Mouse (Mus musculus): ENCODE results near the gene Ccdc81.

The Ccdc81 gene

DNA sequence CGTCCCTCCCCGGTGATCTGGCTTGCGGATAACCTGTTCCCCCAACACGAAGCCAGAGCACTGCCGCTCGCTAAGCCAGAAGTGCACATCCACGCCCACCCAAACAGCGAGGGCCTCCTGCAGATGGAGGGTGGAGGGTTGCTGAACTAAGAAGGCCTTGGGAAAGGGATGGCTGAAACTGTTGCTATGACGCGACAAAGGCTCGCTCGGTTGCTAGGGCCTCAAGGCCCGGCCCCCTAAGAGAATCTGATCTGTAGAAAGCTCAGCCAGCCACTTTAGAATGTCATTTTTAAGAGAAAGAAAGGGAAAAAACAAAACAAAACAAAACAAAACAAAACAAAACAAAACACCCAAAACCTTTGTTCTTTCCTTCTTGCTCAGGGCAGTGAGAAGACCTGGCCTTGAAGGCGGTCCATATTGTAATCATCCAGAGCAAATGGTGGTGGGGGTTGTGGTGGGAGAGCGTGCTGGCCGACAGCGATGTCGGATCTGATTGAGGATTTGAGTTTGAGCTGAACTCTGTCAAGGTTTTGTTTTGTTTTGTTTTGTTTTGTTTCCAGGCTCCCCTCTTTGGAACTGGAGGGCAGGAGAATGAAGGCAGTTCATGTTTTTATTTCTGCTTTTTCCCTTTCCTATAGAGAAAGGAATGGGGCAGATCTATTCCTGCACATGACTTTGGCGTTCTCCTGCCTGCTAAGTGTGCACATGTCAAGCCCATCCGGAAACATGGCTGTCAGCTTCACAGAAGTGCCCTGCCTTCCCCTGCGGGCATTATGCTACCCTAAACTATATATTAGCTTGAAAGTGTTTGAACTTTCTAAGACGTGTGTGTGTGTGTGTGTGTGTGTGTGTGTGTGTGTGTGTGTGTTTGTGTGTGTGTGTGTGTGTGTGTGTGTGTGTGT is at the start of gene Ccdc81:
Gene Ccdc81, minus strand, starts transcription at position 188 of the 902 bp plus-strand sequence.
- DNase-seq (ENCODE audit: low spot score): no peak

DNA sequence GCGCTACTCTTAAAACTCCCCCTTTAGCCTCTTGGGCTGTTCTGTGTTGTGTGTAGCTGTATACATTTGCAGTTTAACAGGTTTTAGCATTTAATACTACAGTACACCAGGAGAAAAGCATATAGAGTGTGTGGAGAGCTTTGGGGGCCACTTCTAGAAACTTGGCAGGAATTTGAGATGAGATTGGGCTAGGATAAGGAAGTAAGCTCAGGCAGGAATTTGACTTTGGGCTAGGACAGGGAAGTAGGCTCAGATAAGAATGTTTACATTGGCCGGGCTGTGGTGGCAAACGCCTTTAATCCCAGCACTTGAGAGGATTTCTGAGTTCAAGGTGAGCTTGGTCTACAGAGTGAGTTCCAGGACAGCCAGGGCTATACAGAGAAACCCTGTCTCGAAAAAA is 46.0 kb upstream of the Ccdc81 start:
- DNase-seq (ENCODE audit: low spot score): no peak

- DNase-seq (ENCODE audit: low spot score): no peak
Measured at GRCm38 (mm10) chr7:89948026-89948425, 44.6 kb upstream of the Ccdc81 start.

GRCm38 (mm10) chr7:89940571-89941463 is 37.4 kb upstream of the Ccdc81 start, which contains the start of gene Hikeshi:
Gene Hikeshi, minus strand, starts transcription at chr7:89941204.
- DNase-seq (ENCODE audit: low spot score): peak; percentile 96

- DNase-seq (ENCODE audit: low spot score): no peak
Measured at GRCm38 (mm10) chr7:89939497-89940353, 36.3 kb upstream of the Ccdc81 start.

- DNase-seq (ENCODE audit: low spot score): peak; percentile 80
Measured at GRCm38 (mm10) chr7:89923441-89924180, 20.2 kb upstream of the Ccdc81 start.

DNA sequence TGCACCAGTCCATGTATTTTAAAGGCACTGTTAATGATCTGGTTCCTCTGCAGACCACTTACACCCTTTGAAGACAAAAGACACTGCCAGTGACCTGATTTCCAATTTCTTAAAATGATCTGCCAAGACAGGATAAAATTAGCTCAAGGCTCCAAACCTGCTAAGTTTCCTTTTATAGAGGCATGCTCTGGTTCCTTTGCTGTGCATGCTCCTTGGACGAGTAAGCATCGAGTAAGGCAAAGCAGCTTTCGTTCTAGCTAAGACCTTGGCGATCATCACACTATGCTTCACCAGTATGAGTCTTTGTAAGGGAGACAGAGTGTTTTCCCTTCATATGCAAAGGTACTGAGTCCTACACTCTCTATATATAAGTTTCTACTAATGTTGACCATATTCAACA is 14.3 kb upstream of the Ccdc81 start:
- DNase-seq (ENCODE audit: low spot score): no peak

GRCm38 (mm10) chr7:89916711-89917110 is 13.3 kb upstream of the Ccdc81 start:
- no peak for DNase-seq (ENCODE audit: low spot score)

DNA sequence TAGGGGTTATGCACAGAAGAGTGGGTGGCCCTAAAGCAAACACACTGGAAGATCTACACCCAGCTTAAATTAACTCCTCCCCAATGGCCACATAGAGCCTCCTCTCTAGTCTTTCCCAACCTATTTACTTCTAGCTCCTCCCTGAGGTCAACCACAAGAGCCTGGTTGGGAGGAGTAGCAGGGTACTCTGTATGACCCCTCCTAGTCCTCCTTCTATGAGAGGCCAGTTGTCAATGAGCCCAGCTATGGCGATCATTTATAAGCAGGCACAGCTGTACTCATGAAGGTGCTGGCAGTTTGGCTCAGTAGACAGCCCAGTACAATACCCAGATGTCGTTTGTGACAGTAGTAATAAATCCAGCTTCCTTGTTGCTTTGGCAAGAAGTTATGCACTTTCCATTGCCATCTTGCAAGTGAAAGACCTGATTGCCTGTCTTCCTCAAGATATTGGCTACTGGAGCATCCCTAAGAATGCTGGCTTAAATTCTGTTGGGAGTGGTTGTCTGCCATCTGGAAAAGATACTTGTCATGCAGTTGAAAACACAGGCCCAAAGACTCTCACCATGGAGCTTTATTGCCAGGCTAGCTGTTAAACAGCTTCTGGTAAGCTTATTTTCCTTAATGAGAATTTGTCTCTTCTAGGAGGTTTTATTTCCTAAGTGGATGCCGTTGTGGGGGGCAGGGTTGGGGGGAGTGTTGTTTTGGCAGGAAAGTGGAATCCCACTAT is 10.2 kb upstream of the Ccdc81 start:
- no peak for DNase-seq (ENCODE audit: low spot score)

- DNase-seq (ENCODE audit: low spot score): no peak
Measured at GRCm38 (mm10) chr7:89912356-89912755, 8.9 kb upstream of the Ccdc81 start.

GRCm38 (mm10) chr7:89909711-89910110 is 6.3 kb upstream of the Ccdc81 start:
- no peak for DNase-seq (ENCODE audit: low spot score)

DNA sequence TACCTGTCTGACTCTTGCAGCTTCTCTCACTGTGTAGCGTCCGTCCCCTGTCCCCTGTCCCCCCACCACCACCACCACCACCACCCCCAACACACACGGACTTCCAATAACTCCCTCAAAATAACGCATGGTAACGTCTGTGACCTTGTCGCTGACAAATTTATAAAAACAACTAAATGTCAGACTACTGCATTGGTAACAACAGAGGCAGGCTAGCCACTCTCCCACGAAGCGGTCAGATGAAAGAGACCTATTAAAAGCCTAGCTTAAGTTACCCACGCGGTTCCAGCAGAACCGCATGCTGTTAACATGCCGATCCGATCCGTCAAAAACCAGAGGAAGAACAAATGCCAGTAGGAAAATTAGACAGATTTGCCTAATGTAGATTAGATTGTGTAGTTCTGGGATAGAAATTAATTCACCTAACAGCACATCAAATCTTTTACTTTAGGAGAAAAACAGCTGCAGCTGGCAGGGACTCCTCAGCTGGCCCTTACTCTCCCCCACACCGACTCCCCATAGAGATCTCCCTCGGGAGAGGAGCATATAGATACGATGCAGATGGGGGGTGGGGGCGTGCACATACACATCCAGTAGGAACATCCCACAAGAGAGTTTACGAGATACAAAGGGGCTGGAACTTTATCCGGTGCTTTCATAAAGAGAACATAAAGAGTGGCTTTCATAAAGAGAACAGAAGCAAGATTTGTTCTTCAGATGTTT is 5.6 kb upstream of the Ccdc81 start:
- DNase-seq (ENCODE audit: low spot score): no peak

- no peak for DNase-seq (ENCODE audit: low spot score)
Measured at GRCm38 (mm10) chr7:89908421-89908820, 5.0 kb upstream of the Ccdc81 start.

GRCm38 (mm10) chr7:89907950-89908349 is 4.5 kb upstream of the Ccdc81 start:
- peak; percentile 82 for DNase-seq (ENCODE audit: low spot score)

DNA sequence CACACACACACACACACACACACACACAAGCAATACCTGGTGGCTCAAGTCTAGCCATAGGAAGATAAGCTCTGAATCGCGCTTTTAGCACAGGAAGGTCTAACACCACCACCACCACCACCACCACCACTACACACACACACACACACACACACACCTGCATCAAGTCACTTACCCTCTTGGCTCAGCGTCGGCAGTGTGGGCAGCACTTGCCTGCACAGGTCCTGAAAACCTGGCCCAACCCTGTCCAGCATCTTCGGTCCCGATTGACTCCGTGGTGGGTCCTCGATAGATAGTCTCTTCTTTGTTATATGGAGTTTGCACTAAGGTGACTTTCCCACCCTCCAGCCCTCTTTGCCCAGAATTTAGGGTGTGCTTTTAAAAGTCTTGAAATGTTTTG is 422 bp downstream of the Ccdc81 start:
- DNase-seq (ENCODE audit: low spot score): no peak

- no peak for DNase-seq (ENCODE audit: low spot score)
Measured at GRCm38 (mm10) chr7:89891856-89892255, 11.6 kb downstream of the Ccdc81 start.

GRCm38 (mm10) chr7:89891412-89891811 is 12.0 kb downstream of the Ccdc81 start:
- DNase-seq (ENCODE audit: low spot score): no peak

DNA sequence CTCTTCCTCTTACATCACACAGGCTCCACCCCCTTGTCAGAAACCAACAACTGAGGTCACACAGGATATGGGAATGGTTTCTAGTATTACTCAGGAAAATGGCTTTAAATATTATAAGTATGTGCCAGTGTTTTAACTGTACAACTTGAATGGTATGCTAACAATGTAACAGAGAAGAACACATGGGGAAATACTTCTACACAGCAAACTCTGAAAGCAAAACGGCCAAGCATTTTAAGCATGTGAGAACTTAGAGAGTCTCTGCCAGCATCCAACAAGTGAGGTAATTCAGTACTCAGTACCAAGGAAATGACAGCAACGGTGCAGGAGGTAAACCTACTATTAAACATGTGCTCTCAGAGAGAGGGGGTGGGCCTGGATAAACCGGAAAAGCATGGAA is 18.9 kb downstream of the Ccdc81 start:
- DNase-seq (ENCODE audit: low spot score): no peak

DNA sequence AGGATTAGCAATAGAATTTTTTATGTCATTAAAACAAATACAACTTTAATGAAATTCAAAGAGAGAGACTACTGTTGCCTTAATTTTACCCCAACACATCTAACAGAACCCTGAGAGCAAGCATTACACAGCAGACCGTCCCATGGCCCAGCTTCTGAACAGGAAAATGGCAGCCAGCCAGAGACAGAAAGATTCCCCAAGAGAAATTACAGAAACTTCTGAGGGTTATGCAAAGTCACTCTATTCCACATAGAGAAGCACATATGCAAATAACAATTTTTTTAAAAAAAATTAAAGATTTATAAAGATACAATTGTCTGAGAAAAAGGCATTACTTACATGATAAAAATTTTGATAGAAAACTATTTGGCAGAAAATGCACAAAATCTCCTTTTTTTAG is 23.7 kb downstream of the Ccdc81 start:
- DNase-seq (ENCODE audit: low spot score): no peak

GRCm38 (mm10) chr7:89867221-89867620 is 36.2 kb downstream of the Ccdc81 start:
- no peak for DNase-seq (ENCODE audit: low spot score)

All from layer of hippocampus, adult 11-12 months (tissue).